11 mouse cellular contexts compared by ENCODE assay signal in the genomic region with DNA sequence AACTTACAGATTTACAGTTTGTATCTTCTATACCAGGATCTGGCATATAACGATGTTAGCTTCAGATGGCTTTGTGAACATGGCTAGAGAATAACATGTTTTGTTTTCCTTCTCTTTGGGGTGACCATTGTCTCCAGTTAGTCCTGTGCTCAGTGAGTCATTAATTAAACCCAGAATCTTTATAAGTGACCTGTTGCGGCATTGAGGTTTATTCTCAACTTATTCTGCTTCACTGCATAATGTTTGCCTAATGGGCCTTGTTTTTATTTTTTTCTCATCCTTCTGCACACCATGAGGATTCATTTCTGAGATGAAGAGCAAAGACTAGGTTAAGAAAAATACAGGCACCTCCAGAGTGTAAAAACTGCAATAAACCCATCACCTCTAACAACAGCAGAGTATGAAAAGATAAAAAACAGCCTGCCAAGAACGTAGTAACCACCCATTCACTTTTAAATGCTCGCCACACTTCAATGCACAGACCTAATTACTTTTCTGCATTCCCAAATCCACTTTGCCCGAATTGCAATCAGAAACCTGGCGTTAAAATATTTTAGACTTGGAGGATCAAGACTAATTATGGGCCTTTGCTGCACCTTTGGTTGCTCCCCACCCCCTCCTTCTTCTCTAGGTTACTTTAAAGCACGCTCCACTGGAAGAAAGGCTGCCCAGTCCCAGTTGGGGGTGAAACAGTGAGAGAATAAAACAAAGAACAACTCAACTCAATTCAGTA.
DNase-seq lines count a peak whose midpoint lies in the region; ATAC-seq lines count a peak whose summit lies in the region.
"Had no signal": no experiment of that assay in that cellular context is flagged by ENCODE, and none has a peak within 500 bp of the region (broad histone marks: within the 10 kb centered on the region; RNA-seq: fewer than 3 reads in every experiment).

No protein-coding gene starts in this region.

- H3K4me3 ChIP-seq in forebrain, embryonic 13.5 days = no peak overlapping the region
- H3K4me3 ChIP-seq in midbrain, embryonic 13.5 days (replicated peaks) = no peak overlapping the region
- H3K4me3 ChIP-seq: heart, embryonic 15.5 days; lung, embryonic 15.5 days had no signal

- H3K4me1 ChIP-seq in forebrain, embryonic 13.5 days = peaks cover 31% of the 10 kb centered on the region
- peaks cover 20% of the 10 kb centered on the region for H3K4me1 ChIP-seq in midbrain, embryonic 13.5 days (replicated peaks)
- H3K4me1 ChIP-seq: heart, embryonic 15.5 days; lung, embryonic 15.5 days had no signal

- H3K36me3 ChIP-seq in forebrain, embryonic 13.5 days (ENCODE audit: poor library complexity, severe bottlenecking) = no peaks in the 10 kb centered on the region
- no peaks in the 10 kb centered on the region for H3K36me3 ChIP-seq in midbrain, embryonic 13.5 days
- H3K36me3 ChIP-seq: heart, embryonic 15.5 days; lung, embryonic 15.5 days had no signal

- peak; percentile 72 for DNase-seq in embryo, embryonic 10.5 days (ENCODE audit: low spot score)
- peak; percentile 30 for DNase-seq in kidney, adult 9 months
- DNase-seq in right cerebral cortex, postnatal 14 days = no peak
- DNase-seq in lung, postnatal 25 days (ENCODE audit: low spot score) = no peak
- no peak for DNase-seq in testis, postnatal 10 days (ENCODE audit: low spot score)
- no peak for DNase-seq in urinary bladder, postnatal 14 days (ENCODE audit: low spot score)
- DNase-seq: adrenal gland, postnatal 10 days had no signal

- H3K4me2 ChIP-seq in forebrain, embryonic 13.5 days = peak overlapping the region; percentile 12; the same call in 1 of the 2 replicates
- H3K4me2 ChIP-seq in midbrain, embryonic 13.5 days (replicated peaks) = no peak overlapping the region
- H3K4me2 ChIP-seq: heart, embryonic 15.5 days; lung, embryonic 15.5 days had no signal

- H3K27ac ChIP-seq in forebrain, embryonic 13.5 days = peak overlapping the region; percentile 65
- no peak overlapping the region for H3K27ac ChIP-seq in midbrain, embryonic 13.5 days
- H3K27ac ChIP-seq: heart, embryonic 15.5 days; lung, embryonic 15.5 days had no signal

- peak; percentile 91 for ATAC-seq in forebrain, embryonic 13.5 days
- ATAC-seq in midbrain, embryonic 13.5 days = peak; percentile 77

- H3K9ac ChIP-seq in forebrain, embryonic 13.5 days = no peak overlapping the region
- no peak overlapping the region for H3K9ac ChIP-seq in midbrain, embryonic 13.5 days (replicated peaks)
- H3K9ac ChIP-seq: heart, embryonic 15.5 days; lung, embryonic 15.5 days had no signal

- H3K27me3 ChIP-seq in forebrain, embryonic 13.5 days = peaks cover 14% of the 10 kb centered on the region
- H3K27me3 ChIP-seq in midbrain, embryonic 13.5 days = no peaks in the 10 kb centered on the region
- H3K27me3 ChIP-seq: heart, embryonic 15.5 days; lung, embryonic 15.5 days had no signal

- no peaks in the 10 kb centered on the region for H3K9me3 ChIP-seq in forebrain, embryonic 13.5 days (replicated peaks)
- no peaks in the 10 kb centered on the region for H3K9me3 ChIP-seq in midbrain, embryonic 13.5 days
- H3K9me3 ChIP-seq: heart, embryonic 15.5 days; lung, embryonic 15.5 days had no signal

- WGBS in forebrain, embryonic 13.5 days = 4% methylated on average over 7 of the region's 7 CpGs
- 5% methylated on average over 7 of the region's 7 CpGs for WGBS in midbrain, embryonic 13.5 days

Comparison
In these comparisons a context has a peak if more than half of its experiments do, and no peak if none do; other contexts are left out.
1. DNase-seq: peak in embryo, embryonic 10.5 days (single experiment) and kidney, adult 9 months (single experiment); none in right cerebral cortex, postnatal 14 days (single experiment), lung, postnatal 25 days (single experiment), testis, postnatal 10 days (single experiment) and urinary bladder, postnatal 14 days (single experiment).